Mouse (Mus musculus) limb, embryonic 15.5 days (tissue): Measurements from ENCODE around the gene Zfand3. TPM values are rescaled to one million over a fixed set of nuclear protein-coding genes. Genes with fewer than 3 reads are reported as not detected.

Experiments
- ATAC-seq: fragments of 200-750 bp; cut with Nextera tagmentation; 2 replicates; pipeline ENCODE4 v1.8.0; 2017; ENCODE audit warnings: low read depth, moderate TSS enrichment; ENCODE audit not compliant: insufficient number of reproducible peaks, low FRiP score, low TSS enrichment
- H3K27ac ChIP-seq: fragments of 300-500 bp; sonication (generic); 2 replicates; pipeline ENCODE4 v1.5.1; 2015; ENCODE audit warnings: moderate library complexity, mild to moderate bottlenecking, inconsistent platforms
- H3K27me3 ChIP-seq: fragments of 300-500 bp; sonication (generic); 2 replicates; pipeline ENCODE4 v1.6.1; 2015; ENCODE audit warnings: inconsistent platforms
- H3K36me3 ChIP-seq: fragments of 300-500 bp; sonication (generic); 2 replicates; pipeline ENCODE4 v1.6.1; 2015; ENCODE audit warnings: inconsistent platforms
- H3K4me1 ChIP-seq: fragments of 300-500 bp; sonication (generic); 2 replicates; pipeline ENCODE4 v1.6.1; 2015; ENCODE audit warnings: inconsistent platforms
- H3K4me2 ChIP-seq: fragments of 300-500 bp; sonication (generic); 2 replicates; pipeline ENCODE4 v1.6.1; 2015; ENCODE audit warnings: mild to moderate bottlenecking, inconsistent platforms
- H3K4me3 ChIP-seq: fragments of 300-500 bp; sonication (generic); 2 replicates; pipeline ENCODE4 v1.5.1; 2015; ENCODE audit warnings: mild to moderate bottlenecking, inconsistent platforms
- H3K9ac ChIP-seq: fragments of 300-500 bp; sonication (generic); 2 replicates; pipeline ENCODE4 v1.6.1; 2015; ENCODE audit warnings: inconsistent platforms
- H3K9me3 ChIP-seq: fragments of 300-500 bp; sonication (generic); 2 replicates; pipeline ENCODE4 v1.6.1; 2016; ENCODE audit warnings: inconsistent platforms
- WGBS: fragments of 180-500 bp; shearing (Covaris S2); methylation state at CpG from one replicate; pipeline ENCODE4 v1.1.7; 2015; 5-methylcytosine and 5-hydroxymethylcytosine counted together
- polyA plus RNA-seq: library from polyadenylated mRNA; unstranded; fragments of >200 nt; fragmentation: Nextera tagmentation; extraction: Ambion mirVana; gene quantifications from 2 replicates; pipeline ENCODE4 v1.2.1, GENCODE M21; 2015

Gene Zfand3
- polyA plus RNA-seq, 1 experiment from 2014 or later = 53.1 TPM

- Histone ChIP-seq H3K27me3 (no peaks in the 10 kb centered on the region), H3K9ac (no peak overlapping the region), H3K4me3 (no peak overlapping the region), H3K36me3 (no peaks in the 10 kb centered on the region), H3K4me1 (peaks cover 7% of the 10 kb centered on the region), H3K27ac (no peak overlapping the region), H3K4me2 (no peak overlapping the region), H3K9me3 (no peaks in the 10 kb centered on the region)
- no peak for ATAC-seq
- 83% methylated on average over 24 of the region's 24 CpGs for WGBS
Observed at GRCm38 (mm10) chr17:29998566-29999295, 5.8 kb upstream of the Zfand3 start.

DNA sequence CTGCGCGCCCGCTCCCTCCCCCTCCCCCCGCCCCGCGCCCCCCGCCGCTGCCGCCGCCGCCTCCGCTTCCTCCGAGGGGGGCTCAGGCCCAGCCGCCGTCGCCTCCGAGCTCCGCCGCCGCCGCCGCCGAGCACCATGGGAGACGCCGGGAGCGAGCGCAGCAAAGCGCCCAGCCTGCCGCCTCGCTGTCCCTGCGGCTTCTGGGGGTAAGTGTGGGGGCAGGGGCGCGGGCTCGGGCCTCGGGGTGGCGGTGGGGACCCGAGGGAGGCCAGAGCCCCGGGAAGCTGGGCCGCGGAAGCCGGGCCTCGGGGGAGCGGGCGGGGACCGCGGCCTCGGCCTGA lies 540 bp downstream of the Zfand3 start:
- no peaks in the 10 kb centered on the region for H3K27me3 ChIP-seq
- 0% methylated on average over 24 of the region's 47 CpGs for WGBS
- ATAC-seq = no peak

DNA sequence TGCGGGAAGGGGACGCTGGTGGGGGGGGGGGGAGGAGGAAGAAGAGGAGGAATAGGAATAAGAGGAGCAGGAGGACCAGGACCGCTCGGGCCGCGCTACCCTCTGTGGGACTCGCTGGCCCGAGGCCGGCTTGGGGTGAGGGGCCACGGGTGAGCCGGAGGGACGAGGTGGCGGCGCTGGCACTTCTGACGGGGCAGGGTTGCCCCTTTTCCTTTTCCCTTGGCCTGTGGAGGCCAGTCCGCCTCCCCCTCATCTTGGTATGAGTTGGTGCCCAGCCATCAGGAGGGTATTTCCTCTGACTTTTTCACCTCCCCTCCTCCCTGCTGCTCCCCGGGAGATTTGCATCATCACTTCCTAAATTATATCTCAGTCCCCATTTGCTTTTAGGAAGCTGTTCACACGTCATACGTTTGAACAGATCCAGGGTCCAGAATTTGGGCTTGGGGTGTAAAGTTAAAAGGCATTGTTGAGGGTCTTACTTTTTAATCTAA lies 963 bp downstream of the Zfand3 start:
- Histone ChIP-seq H3K4me3 (peak overlapping the region; percentile 92), H3K27me3 (no peaks in the 10 kb centered on the region), H3K36me3 (no peaks in the 10 kb centered on the region), H3K4me1 (peaks cover 41% of the 10 kb centered on the region), H3K27ac (peak overlapping the region; percentile 99), H3K9me3 (no peaks in the 10 kb centered on the region), H3K4me2 (peak overlapping the region; percentile 58), H3K9ac (peak overlapping the region; percentile 91)
- ATAC-seq = no peak
- 1% methylated on average over 19 of the region's 19 CpGs for WGBS

More for the DNA sequence above, 540 bp downstream of the Zfand3 start:
- H3K36me3 ChIP-seq = no peaks in the 10 kb centered on the region
- H3K4me3 ChIP-seq = peak overlapping the region; percentile 92
- peak overlapping the region; percentile 58 for H3K4me2 ChIP-seq
- peaks cover 38% of the 10 kb centered on the region for H3K4me1 ChIP-seq
- H3K9ac ChIP-seq = peak overlapping the region; percentile 91
- H3K9me3 ChIP-seq = no peaks in the 10 kb centered on the region
- H3K27ac ChIP-seq = peak overlapping the region; percentile 99

DNA sequence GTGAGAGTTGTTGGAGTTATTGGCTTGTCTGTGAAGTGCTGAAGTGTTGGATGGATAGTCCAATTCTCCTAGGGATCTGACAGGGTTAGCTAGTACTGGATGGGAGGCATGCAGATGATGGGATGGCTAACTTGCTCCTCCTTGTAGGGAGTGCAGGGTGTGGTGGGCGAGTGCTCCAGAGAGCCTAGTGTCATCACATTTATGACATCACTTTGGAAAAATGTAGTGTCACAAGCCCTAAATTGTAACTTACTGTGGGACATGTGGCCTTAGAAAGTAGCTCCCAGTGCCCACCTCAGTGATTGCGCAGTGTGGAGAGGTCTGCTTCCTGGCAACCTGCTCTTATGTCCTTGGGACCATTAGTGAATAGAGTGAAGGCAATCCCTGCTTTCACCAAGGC lies 2.3 kb downstream of the Zfand3 start:
- peak overlapping the region; percentile 58; the same call in 1 of the 2 replicates for H3K4me2 ChIP-seq
- H3K9me3 ChIP-seq = no peaks in the 10 kb centered on the region
- H3K36me3 ChIP-seq = no peaks in the 10 kb centered on the region
- no peak overlapping the region for H3K4me3 ChIP-seq
- no peak for ATAC-seq
- H3K4me1 ChIP-seq = peaks cover 41% of the 10 kb centered on the region
- H3K27me3 ChIP-seq = no peaks in the 10 kb centered on the region
- WGBS = 71% methylated on average over 2 of the region's 2 CpGs
- no peak overlapping the region for H3K9ac ChIP-seq
- no peak overlapping the region for H3K27ac ChIP-seq

DNA sequence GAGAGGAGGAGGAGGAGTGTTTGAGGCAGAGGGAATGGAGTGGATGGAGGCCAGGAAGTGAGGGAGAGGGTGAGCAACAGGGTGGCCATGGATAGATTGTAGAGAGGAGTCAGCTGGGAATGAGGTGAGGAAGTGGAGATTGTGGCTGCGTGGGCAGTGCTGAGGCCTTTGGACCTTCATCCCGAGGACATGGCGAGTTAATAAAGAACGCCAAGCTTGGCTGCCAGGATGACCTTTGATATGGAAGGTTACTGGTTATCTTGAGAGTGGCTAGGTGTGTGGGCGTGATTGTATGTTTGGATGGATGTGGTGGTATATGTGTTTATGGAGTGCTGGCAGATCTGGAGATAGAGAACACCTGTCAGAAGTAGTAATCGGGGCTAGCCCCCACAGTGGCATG lies 3.4 kb downstream of the Zfand3 start:
- Histone ChIP-seq H3K36me3 (no peaks in the 10 kb centered on the region), H3K9me3 (no peaks in the 10 kb centered on the region), H3K27me3 (no peaks in the 10 kb centered on the region), H3K4me2 (no peak overlapping the region; the same call in 1 of the 2 replicates), H3K9ac (no peak overlapping the region), H3K4me3 (no peak overlapping the region), H3K4me1 (peaks cover 44% of the 10 kb centered on the region), H3K27ac (no peak overlapping the region)
- WGBS = 76% methylated on average over 6 of the region's 6 CpGs
- no peak for ATAC-seq

- Histone ChIP-seq H3K27me3 (no peaks in the 10 kb centered on the region), H3K36me3 (no peaks in the 10 kb centered on the region), H3K4me1 (peaks cover 42% of the 10 kb centered on the region), H3K9ac (no peak overlapping the region), H3K9me3 (no peaks in the 10 kb centered on the region), H3K4me3 (no peak overlapping the region), H3K4me2 (no peak overlapping the region), H3K27ac (no peak overlapping the region)
- ATAC-seq = no peak
Observed at GRCm38 (mm10) chr17:30008392-30008791, 3.9 kb downstream of the Zfand3 start.

DNA sequence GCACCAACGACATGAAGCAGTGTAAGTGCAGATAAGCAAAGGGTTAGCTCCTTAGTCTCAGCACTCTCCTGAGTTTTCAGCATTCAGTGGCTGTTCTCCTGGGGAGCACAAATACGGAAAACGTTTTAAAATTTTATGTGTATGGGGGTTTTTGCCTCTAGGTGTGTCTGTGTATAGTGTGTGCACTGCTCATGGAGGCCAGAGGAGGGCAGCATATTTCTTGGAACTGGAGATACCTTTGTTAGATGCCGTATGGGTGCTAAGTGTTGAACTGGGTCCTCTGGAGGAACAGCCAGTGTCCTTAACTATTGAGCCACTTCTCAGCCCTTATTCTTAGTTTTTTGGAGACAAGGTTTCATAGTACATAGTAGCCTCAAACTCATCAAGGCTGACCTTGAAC lies 10.1 kb downstream of the Zfand3 start:
- WGBS = 89% methylated on average over 4 of the region's 4 CpGs
- no peak for ATAC-seq
- Histone ChIP-seq H3K4me1 (peaks cover 17% of the 10 kb centered on the region), H3K27ac (no peak overlapping the region), H3K9me3 (no peaks in the 10 kb centered on the region), H3K4me2 (no peak overlapping the region), H3K9ac (no peak overlapping the region), H3K36me3 (no peaks in the 10 kb centered on the region), H3K27me3 (no peaks in the 10 kb centered on the region), H3K4me3 (no peak overlapping the region)

GRCm38 (mm10) chr17:30018927-30019610 lies 14.5 kb downstream of the Zfand3 start:
- H3K27me3 ChIP-seq = no peaks in the 10 kb centered on the region
- no peak overlapping the region for H3K27ac ChIP-seq
- no peak for ATAC-seq
- no peaks in the 10 kb centered on the region for H3K36me3 ChIP-seq
- 82% methylated on average over 12 of the region's 12 CpGs for WGBS
- no peak overlapping the region for H3K4me3 ChIP-seq
- no peak overlapping the region for H3K9ac ChIP-seq
- H3K4me1 ChIP-seq = peaks cover 22% of the 10 kb centered on the region
- H3K9me3 ChIP-seq = no peaks in the 10 kb centered on the region
- H3K4me2 ChIP-seq = no peak overlapping the region

GRCm38 (mm10) chr17:30019942-30020341 lies 15.4 kb downstream of the Zfand3 start:
- Histone ChIP-seq H3K9ac (no peak overlapping the region), H3K4me2 (no peak overlapping the region), H3K4me1 (peaks cover 22% of the 10 kb centered on the region), H3K36me3 (no peaks in the 10 kb centered on the region), H3K27ac (no peak overlapping the region), H3K4me3 (no peak overlapping the region), H3K27me3 (no peaks in the 10 kb centered on the region), H3K9me3 (no peaks in the 10 kb centered on the region)
- WGBS = 72% methylated on average over 6 of the region's 6 CpGs
- no peak for ATAC-seq

DNA sequence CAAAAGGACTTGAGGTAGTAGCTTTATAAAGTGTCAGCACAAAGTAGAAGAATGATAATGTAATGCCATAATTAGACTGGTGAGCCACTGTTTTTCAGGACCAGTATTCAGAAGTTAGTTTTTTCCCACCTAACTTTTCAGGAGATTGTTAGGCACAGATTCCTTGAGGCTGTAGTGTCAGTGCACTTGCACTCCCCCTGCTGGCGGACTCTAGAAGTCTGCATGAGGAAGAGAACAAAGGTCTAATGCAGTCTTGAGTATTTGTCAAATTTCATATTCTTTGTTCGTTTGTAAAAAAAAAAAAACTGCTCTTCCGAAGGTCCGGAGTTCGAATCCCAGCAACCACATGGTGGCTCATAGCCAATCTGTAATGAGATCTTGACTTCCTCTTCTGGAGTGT lies 20.1 kb downstream of the Zfand3 start:
- 63% methylated on average over 5 of the region's 5 CpGs for WGBS
- Histone ChIP-seq H3K4me1 (peaks cover 49% of the 10 kb centered on the region), H3K4me2 (no peak overlapping the region), H3K36me3 (no peaks in the 10 kb centered on the region), H3K9me3 (no peaks in the 10 kb centered on the region), H3K27me3 (no peaks in the 10 kb centered on the region), H3K27ac (no peak overlapping the region), H3K9ac (no peak overlapping the region), H3K4me3 (no peak overlapping the region)
- ATAC-seq = no peak

DNA sequence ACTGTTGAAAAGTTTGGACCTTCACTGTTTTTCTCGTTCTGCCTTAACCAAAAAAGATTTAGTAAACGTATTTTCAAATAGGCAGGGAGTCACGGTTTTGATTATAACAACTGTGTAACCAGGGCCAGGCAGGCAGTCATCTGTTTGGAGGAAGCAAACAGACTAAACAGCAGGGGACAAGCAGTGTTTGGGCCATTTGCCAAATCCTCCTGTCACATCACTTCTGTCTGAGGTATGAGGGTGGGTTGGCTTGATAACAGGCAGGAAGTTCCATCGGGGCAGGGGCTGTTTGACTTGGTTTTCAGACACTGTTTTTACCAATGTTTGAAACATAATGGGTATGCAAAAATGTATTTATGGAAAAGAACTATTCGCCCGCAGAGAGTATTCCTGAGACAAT lies 22.1 kb downstream of the Zfand3 start:
- H3K4me1 ChIP-seq = peaks cover 47% of the 10 kb centered on the region
- no peaks in the 10 kb centered on the region for H3K9me3 ChIP-seq
- WGBS = 34% methylated on average over 6 of the region's 6 CpGs
- no peak for ATAC-seq
- H3K36me3 ChIP-seq = no peaks in the 10 kb centered on the region
- no peak overlapping the region for H3K4me2 ChIP-seq
- H3K4me3 ChIP-seq = no peak overlapping the region
- H3K27ac ChIP-seq = 0 out of 2 replicates have a peak overlapping the region, but pooled peaks have one; percentile 27
- no peaks in the 10 kb centered on the region for H3K27me3 ChIP-seq
- H3K9ac ChIP-seq = no peak overlapping the region

- Histone ChIP-seq H3K27ac (peak overlapping the region; percentile 38; the same call in 1 of the 2 replicates), H3K4me2 (no peak overlapping the region), H3K4me3 (no peak overlapping the region), H3K9me3 (no peaks in the 10 kb centered on the region), H3K9ac (no peak overlapping the region), H3K27me3 (no peaks in the 10 kb centered on the region), H3K4me1 (peaks cover 50% of the 10 kb centered on the region), H3K36me3 (no peaks in the 10 kb centered on the region)
- peak; percentile 55; the same call in 1 of the 2 replicates for ATAC-seq
- 45% methylated on average over 1 of the region's 1 CpGs for WGBS
Observed at GRCm38 (mm10) chr17:30027343-30028029, 23.0 kb downstream of the Zfand3 start.
